Mouse (Mus musculus) hindlimb bud, embryonic 11.5 days (tissue): ENCODE data around the gene Lrch1.

Experiments
- DNase-seq: peaks from one replicate; pipeline ENCODE4 v3.0.0-alpha.2; 2012; ENCODE audit warnings: low read depth, low spot score; ENCODE audit errors: extremely low spot score

The Lrch1 gene

DNA sequence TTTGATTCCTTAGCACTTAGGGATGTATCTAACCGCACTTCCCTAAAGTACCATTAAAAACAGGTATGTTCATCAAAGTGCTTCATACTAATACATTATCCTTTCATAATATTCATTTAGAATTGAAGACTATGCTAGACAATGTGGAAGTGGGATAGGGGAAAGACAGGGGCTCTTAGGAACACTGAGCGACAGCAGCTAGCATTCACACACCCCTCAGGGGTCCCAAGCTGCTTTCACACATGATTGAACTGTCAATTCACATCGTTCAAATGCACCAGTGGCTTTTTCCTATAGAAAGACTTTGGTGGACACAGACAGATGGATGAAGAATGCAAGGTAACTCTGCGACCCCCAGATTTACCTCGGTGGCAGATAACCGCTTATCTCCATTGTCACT is 131.0 kb downstream of the Lrch1 start:
- no peak for DNase-seq

DNA sequence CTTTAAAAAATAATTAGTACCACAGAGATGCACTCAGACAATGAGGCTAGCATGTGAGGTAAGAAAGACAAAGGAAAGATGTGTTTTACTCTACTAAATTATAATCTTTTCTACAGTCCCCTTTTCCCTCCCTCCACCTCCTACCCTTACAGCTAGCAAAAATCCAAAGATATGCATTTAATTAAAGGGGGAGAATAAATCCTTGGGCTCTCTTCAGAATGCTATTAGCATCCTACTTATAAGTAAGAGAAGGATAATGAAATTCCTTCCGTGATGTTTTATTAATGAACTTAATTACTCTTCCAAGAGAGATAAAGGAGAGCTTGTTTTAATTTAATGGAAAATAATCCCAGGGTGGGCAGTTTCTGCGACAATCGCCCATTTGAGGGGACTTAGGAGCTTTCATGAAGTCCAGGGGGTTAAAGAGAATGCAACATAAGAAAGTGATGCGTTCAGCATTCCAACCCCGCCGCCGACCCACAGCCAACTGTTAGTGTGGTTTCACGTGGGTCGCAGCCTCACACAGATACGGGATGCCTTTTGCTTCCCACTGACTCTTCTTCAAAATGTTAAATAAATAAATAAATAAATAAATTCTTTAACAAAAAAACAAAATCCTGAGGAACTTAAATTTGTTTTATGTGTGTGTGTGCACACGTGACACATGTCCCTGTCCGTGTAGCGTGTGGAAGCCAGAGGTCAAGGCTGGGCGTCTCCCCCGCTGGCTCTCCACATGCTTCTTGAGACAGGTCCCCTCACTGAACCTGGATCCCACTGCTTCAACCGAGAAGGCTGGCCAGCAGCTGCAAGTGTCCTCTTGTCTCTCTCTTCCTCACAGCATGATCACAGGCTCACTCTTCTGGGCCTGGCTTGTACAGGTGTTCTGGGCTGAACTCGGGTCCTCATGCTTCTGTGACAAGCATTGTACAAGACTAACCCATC is 132.6 kb downstream of the Lrch1 start:
- no peak for DNase-seq

DNA sequence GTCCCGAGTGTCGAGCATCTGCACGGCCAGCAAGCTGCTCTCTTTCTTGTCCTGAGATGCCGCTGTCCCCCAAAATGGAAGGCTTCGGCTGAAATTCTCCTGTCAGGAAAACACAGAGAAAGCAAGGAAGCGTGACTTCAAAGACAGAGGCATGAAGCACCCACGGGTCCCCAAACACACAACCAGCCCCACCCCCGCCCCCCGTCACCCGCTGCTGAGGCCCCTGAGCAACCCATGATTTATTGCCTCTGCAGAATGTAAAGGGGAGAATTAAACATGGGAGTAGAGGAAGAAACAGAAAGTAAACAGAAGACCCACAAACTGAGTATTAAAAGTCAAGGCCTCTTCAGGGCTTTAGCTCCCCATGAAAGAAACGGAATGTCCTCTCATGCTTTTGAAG is 136.1 kb downstream of the Lrch1 start:
- DNase-seq: no peak

DNA sequence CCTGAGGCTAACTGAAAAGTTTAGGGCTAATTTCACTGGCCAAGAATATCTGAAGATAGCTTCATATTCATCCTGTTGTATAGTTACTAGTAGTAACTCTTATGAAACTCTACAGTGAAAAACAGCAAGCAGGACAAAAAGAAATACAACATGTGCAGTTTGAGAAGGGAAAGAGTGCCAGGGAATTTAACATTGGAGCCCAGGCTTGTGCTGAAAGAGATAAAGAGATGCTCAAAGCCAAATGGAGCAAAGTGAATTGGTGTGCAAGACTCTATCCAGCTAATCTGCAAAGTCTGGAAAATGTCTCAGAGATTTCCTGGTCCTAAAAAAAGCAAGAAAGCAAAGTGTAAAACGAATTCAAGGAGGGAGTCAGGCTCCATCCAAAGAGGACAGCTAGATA is 145.7 kb downstream of the Lrch1 start:
- no peak for DNase-seq

DNA sequence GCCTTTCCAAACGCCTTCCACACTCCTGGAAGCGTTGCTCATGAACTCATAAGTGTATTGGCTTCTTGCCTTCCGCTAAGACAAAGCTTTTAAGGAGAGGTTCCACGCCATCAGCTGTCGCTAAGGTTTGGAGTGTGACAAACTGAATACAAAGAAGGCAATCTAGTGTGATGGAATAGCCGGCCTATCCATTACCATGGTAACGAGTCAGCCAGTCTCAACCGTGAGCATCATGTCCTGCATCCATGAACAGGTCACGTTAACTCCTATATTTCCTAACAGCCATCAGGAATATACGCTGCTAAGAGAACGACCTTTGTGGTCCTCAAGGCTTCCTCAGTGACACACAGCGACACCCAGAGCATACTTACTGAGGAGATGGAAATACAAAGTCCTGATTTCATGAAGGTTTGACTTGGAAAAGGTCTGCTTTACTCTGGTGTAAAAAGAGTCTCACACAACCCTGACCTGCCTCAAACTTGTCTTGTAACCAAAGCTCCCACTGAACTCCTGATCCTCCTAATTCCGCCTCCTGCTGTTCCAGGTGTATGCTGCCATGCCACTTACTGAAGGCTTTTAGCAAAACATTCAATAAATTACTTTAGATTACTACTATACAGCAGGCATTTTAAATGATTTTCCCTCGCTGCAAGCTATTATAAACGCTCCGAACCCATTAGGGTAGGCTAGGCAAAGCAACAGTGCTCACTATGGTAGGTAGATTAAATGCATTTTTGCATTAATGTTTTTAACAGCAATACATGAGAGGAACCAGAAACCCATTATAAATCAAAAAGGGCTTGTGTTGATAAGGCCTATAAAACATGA is 149.4 kb downstream of the Lrch1 start:
- DNase-seq: no peak

DNA sequence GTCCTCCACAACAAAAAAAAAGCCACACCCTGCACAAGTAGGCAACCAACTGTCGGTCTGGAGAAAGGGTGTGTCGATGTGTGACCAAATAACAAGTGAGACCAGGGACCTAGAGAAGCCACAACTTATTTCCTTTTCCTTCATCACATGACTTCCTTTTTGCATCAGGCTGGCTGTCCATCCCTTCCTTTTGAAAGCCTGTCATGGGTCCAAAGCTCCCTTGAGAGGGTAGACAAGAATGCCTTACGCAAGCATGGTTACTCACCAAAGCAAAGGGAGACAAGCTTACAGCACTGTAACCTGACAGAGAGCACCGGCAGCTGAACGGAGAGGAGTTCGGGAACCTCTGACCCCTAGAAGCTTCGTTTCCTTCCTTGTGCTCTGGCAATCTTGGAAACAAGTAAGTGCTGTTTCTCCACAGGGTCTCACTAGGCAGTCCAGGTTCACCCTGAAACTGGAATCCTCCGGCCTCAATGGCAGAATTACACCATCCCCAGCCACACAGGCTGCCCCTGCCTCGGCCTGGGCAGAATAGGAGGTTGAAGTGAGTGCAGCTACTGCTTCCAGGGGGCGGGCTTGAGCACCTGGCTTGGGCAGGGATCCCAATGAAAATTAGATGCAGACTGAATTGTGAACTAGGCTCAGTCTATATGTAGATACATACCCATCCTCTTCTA is 150.2 kb downstream of the Lrch1 start:
- DNase-seq: no peak

DNA sequence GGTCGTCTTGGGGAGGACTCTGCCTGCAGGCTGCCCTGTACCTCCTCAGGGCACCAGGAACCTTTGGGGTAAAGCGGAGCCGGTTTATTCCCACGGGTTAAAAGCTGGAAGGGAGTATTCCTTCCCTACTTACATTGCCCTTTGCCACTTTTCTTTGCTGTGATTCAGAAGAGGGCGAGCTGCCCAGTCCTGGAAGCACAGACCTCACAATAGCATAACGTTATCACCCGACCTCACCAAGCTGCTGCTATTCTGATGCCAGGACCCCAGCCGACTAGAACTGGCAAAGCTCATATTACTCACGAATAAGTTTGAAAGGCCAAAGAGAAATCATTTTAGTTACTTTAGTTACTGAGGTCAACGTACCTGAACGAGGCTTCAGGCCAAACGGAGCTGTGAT is 152.7 kb downstream of the Lrch1 start:
- no peak for DNase-seq

DNA sequence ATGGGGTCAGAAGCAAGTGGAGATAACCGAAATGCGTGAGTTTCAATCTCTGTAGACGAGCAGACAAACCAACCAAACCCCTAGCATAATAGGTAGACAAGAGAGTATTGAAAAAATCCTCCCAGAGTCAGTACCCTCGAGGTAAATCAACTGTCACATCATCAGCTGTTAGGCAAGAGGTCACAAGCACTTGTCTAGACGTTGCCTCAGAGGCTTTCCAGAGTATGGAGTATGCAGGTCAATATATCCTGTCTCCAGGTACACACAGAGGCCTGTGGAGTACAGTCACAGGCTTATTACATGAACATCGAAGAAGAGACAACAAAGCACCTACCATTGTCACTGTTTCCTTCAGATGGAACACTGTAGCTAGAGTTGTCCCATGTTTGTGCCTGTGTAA is 154.9 kb downstream of the Lrch1 start:
- no peak for DNase-seq

DNA sequence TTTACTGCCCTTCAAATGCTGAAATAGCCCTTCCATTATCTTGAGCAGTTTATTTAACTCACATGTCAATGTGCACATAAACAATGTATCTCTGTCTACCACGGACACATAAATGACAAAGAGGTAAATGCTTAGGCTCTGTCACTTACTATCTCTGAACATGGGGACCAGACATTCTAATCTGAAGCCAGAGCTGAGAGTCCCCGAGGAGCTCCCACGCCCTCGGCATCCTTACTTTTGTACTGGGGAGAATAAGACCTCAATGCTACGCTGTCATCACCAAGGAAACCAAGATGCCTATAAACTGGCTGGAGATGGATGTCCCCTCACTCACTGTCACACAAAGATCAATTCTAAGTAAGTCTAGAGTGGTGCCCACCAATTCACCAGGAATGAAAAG is 157.1 kb downstream of the Lrch1 start:
- no peak for DNase-seq

DNA sequence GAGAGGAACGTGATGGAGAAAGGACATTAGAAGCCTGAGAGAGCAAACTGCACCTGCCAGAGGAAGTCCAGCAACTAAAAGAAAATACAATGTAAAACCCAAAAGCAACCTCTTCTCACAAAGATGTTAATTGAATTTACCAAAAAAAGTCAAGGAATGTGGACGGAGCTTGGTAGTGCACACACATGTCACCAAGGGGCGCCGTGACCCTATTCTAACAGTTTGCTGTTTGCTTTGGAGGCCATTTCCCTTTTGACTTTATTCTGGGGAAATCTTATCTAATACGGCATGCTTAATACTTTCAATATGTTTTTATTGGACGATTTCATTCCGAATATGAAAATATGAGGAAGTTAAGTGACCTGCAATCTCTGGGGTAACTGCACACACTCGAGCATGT is 158.9 kb downstream of the Lrch1 start:
- DNase-seq: no peak

DNA sequence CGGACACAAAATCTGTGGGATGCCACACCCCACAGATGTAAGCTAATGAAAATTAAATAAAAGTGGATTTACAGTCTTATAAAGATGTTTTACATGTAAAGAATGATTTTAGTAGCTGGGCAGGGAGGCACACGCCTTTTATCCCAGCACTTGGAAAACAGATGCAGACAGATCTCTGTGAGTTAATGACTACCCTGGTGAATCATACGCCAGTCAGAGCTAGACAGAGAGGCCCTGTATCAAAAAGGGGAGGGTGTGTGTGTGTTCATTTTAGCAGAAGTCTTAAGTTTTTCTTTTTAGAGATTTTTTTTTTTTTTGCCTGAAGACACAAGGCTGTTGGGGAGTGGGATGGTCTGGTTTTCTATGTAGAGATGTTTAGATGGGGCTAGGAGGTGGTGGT is 160.0 kb downstream of the Lrch1 start:
- DNase-seq: no peak

DNA sequence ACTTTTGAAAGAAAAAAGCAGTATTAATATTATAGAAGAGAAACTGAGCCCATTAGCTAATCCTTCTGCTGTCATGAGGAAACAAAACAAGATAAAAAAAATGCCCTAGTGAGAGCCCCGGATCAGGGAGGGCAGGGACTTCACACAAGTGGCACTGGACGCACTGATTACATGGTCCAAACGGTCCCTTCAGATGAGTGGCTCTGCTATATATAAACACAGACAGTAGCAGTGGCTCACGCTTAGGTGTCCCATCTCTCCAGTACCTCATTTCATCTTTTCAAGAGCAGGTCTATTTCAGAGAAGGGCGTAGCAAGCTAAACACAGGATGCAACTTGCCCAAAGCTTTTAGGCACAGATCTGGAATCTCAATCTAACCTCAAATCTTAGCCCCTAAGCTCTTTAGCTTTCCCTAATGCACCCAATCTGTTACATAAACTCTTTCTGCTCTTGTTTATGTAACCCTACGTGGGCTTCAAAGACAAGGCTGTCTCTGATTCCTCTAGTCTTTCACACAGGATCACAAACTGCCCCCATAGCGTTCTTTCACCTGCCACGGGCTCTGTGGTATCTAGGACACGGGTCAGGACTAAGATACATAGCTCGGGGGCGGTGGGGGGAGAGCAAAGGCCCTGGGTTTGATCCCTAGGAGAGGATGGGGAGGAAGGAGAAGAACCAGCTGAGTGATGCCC is 163.3 kb downstream of the Lrch1 start:
- no peak for DNase-seq

DNA sequence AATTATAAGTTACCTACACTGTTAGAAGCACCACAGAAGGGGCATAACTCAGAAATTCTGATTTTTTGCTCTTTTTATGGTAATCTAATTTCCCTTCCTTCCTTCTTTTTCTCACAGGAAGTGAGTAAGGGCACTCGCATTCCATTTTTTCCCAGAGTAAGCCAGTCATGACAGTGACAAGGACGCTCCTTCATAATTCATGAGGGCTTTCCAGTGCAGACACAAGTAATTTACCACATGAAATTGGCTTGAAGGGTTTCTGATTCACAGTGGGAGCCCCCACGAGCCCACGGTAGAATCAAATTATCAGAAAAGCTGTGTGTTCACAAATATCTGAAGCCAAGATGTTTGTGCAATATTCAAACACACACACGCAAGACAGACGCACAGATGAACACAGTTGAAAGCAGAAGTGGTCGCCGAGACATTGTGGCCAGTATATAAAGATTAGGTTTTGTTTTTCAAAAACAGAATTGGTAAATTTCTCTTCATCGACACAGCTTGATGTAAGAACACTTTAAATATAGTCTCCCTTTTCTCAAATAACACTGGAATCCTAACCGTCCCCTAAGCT is 173.5 kb downstream of the Lrch1 start:
- no peak for DNase-seq

DNA sequence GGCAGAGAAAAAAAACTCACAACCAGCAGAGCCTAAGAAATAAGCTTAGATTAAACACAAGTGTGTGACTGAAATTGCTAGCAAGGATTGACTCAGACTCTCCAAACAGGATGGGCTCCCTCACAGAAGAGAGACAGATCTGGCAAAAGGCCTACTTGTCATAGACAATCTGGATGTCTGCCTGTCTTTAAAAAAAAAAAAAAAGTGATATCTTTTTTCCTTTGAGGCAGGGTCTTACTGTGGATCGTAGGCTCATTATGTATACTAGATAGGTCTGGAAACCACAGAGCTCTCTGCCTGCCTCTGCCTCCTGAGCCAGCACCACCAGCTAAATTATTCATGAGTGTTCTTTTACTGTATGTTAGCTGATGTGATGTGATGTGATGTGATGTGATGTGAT is 179.8 kb downstream of the Lrch1 start:
- no peak for DNase-seq

DNA sequence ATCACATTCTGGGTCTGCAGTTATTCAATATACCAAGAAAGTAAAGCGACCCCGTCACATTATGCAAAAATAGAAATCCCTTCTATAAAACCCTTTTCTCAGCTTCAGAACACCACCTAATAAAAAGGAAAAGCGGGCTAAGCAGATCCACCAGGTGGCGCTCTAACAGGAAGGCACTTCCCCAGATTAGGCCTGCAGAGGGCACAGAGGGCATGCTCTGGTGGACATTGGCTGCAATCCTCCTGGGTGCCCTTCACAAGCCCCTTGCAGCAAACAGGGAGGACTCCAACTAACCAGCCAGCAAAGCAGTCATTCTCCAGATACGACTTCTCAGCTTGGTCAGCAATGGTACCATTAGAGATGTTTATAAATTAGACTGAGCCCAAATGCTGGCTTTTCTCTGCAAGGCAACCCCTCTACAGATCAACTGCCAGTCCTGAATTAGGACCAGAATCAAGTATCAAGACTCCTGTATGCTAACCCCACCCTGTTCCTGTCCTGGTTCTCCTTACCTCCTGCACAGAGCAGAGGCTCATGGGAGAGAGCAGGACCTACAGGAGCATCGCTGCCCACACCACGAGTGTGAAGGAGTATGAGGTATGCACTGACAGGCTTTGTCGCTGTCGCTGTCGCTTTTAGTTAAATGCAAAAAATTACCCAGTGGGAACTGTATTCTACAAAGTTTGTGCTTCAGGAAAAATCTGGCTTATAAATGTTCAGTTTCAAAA is 183.3 kb downstream of the Lrch1 start:
- peak; percentile 47 for DNase-seq

DNA sequence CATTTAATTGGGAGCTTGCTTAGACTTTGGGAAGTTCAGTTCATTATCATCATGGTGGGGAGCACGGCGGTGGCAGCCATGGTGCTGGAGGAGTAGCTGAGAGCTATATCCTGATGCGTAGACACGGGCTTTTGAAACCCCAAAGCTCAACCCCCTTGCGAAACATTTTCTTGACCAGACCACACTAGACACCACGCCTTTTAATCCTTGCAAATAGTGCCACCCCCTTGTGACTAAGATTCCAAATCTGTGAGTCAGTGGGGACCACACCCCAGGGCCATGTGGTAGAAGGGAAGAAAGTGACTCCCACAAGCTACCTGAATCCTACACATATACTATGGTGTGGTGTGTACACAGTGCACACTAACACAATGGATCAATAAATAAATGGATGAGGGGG is 210.8 kb downstream of the Lrch1 start:
- DNase-seq: no peak

DNA sequence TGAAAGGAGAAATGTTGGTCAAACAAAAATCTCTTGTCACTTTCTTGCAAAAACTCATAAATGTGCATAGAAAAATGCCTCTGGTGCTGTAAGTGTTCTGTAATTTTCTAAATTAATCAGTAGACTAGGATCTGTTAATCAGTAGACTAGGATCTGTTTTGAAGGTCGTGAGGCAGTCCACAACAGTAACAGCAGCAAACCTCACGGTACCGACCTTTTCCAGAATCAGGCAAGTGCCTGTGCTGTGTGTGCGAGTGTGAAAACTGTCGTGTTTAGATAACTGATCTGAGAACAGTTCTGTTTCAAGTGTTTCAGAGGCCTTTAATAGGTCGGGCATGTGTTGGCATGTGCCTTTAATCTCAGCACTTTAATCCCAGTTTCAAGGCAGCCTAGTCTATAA is 212.2 kb downstream of the Lrch1 start:
- DNase-seq: no peak

DNA sequence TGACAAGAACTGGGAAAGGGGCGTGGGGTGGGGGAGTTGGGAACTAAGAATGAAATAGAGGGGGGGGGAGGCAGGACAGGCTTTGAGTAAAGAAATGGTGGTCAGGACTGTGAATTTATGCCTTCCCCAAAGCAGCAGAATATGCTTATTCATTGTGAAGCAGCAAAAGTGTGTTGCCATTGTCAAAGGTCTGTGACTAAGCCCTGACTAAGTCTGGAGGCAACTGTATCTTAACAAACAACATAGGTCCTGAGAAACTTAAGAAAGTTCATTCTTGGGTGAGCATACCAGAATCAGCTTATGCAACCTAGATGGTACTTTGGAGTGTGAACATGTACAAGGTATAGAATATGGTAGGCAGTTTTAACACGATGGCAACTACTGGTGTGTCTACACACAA is 214.3 kb downstream of the Lrch1 start:
- no peak for DNase-seq

DNA sequence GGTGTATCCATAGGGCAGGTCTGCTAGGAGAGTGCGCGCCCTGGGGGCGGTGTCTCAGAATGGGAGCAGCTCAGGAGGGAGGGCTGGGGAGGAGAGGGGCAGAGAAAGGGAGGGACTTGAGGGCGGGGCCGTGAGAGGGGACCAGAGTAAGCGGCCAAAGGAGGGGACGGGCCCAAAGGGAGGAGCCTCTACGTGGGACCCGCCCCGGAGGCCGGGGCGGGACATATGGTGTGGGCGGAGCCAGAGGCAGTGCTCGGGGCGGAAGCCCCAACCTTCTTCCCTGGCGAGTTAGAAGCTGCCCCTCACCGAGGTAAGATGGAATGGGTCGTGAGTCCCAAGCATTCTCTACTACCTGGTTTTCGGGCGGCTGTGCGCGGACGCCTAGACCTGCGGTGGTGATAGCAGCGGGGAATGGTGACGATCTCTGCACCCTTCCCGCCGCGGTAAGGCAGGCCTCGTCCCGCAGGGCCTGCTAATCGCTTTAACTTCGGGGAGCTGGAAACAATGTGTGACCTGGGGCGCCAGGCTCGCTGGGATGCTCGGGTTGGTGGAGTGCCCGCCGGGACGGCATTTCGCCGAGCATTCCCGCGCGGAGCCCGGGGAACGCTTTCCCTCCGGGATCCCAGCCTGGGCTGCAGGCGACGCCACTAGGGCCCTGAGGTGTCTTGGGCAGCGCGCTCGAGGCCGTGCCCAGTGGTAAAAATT is 215.4 kb downstream of the Lrch1 start, which contains the start of gene Esd:
Gene Esd, plus strand, starts transcription at position 219 of the 705 bp plus-strand sequence.
- DNase-seq: peak; percentile 58
